Mouse (Mus musculus) embryonic fibroblast, embryonic 13.5 days (primary cell): Measurements from ENCODE around the gene Acan.

ENCODE experiments used
- CTCF ChIP-seq: IDR thresholded peaks from 2 replicates; pipeline ENCODE4 v1.5.1; 2011; ENCODE audit warnings: mild to moderate bottlenecking, control low read depth, low read length, moderate library complexity, borderline replicate concordance; ENCODE audit not compliant: insufficient read depth
- POLR2A ChIP-seq: IDR thresholded peaks from 2 replicates; pipeline ENCODE4 v1.6.1; 2011; ENCODE audit warnings: low read depth, mild to moderate bottlenecking, control low read depth, low read length, moderate library complexity

- no peak for TF ChIP-seq CTCF
- TF ChIP-seq POLR2A = peak; percentile 94
These were observed 95.5 kb downstream of the Acan start, which contains the start of gene Mfge8 for GRCm38 (mm10) chr7:79148711-79149266.
